Mouse (Mus musculus) heart, embryonic 14.5 days (tissue): ENCODE results near the gene Tex45. TPM values are rescaled to one million over a fixed set of nuclear protein-coding genes. Genes with fewer than 3 reads are reported as not detected.

Experiments used
- ATAC-seq: fragments of 200-750 bp; cut with Nextera tagmentation; 2 replicates; pipeline ENCODE4 v1.8.0; 2017; ENCODE audit warnings: low read depth, moderate TSS enrichment; ENCODE audit not compliant: insufficient number of reproducible peaks, insufficient read depth, low FRiP score
- H3K27ac ChIP-seq, 2 experiments: fragments of 200-500 bp in 1 of 2; fragments of 300-500 bp in 1 of 2; sonication (generic) in 1 of 2; replicated peaks in 1 of 2; 2 replicates each; pipeline ENCODE4 v1.5.1; 2012 to 2014; ENCODE audit warnings: low read depth in 2 of 2, low read length in 2 of 2, control low read depth in 1 of 2, mild to moderate bottlenecking in 1 of 2, mixed read lengths in 1 of 2; ENCODE audit not compliant: control insufficient read depth in 1 of 2, insufficient read depth in 1 of 2
- H3K27me3 ChIP-seq: fragments of 300-500 bp; sonication (generic); 2 replicates; pipeline ENCODE4 v1.6.1; 2014; ENCODE audit warnings: mild to moderate bottlenecking, low read length, control low read depth; ENCODE audit not compliant: control insufficient read depth, insufficient read depth
- H3K36me3 ChIP-seq: fragments of 300-500 bp; sonication (generic); 2 replicates; pipeline ENCODE4 v1.6.1; 2014; ENCODE audit warnings: mild to moderate bottlenecking, control low read depth, low read length, mixed read lengths; ENCODE audit not compliant: control insufficient read depth, insufficient read depth
- H3K4me1 ChIP-seq, 2 experiments: fragments of 200-500 bp in 1 of 2; fragments of 300-500 bp in 1 of 2; sonication (generic) in 1 of 2; 2 replicates each; pipeline ENCODE4 v1.6.1; 2012 to 2014; ENCODE audit warnings: low read length in 2 of 2, control low read depth in 1 of 2, mixed read lengths in 1 of 2; ENCODE audit not compliant: control insufficient read depth in 2 of 2, insufficient read depth in 2 of 2
- H3K4me2 ChIP-seq: fragments of 300-500 bp; sonication (generic); 2 replicates; pipeline ENCODE4 v1.6.1; 2014; ENCODE audit warnings: mild to moderate bottlenecking, low read length
- H3K4me3 ChIP-seq, 2 experiments: fragments of 200-500 bp in 1 of 2; fragments of 300-500 bp in 1 of 2; sonication (generic) in 1 of 2; 2 replicates each; pipeline ENCODE4 v1.5.1; 2012 to 2014; ENCODE audit warnings: low read length in 2 of 2, mild to moderate bottlenecking in 2 of 2, control low read depth in 1 of 2, low read depth in 1 of 2, moderate library complexity in 1 of 2; ENCODE audit not compliant: control insufficient read depth in 1 of 2, insufficient read depth in 1 of 2
- H3K9ac ChIP-seq: fragments of 300-500 bp; sonication (generic); 2 replicates; pipeline ENCODE4 v1.6.1; 2014; ENCODE audit warnings: mild to moderate bottlenecking, low read length
- H3K9me3 ChIP-seq: fragments of 300-500 bp; sonication (generic); 2 replicates; pipeline ENCODE4 v1.6.1; 2016; ENCODE audit warnings: low read length, control low read depth; ENCODE audit not compliant: control insufficient read depth
- WGBS: fragments of 180-500 bp; shearing (Covaris S2); extraction: QIAGEN DNeasy Blood & Tissue Kit; methylation state at CpG from one replicate; pipeline ENCODE4 v1.1.7; 2014; 5-methylcytosine and 5-hydroxymethylcytosine counted together
- polyA plus RNA-seq: library from polyadenylated mRNA; unstranded; fragments of >200 nt; fragmentation: Nextera tagmentation; extraction: Ambion mirVana; gene quantifications from 2 replicates; pipeline ENCODE4 v1.2.1, GENCODE M21; 2014

Tex45 gene
- polyA plus RNA-seq, 1 experiment from 2014 or later = not detected

- WGBS = 70% methylated on average over 12 of the region's 12 CpGs
- no peak for ATAC-seq
- Histone ChIP-seq H3K27me3 (no peaks in the 10 kb centered on the region), H3K4me2 (no peak overlapping the region), H3K9ac (no peak overlapping the region), H3K36me3 (peaks cover 80% of the 10 kb centered on the region), H3K27ac (no peak overlapping the region), H3K4me1 (no peaks in the 10 kb centered on the region), H3K4me3 (no peak overlapping the region), H3K9me3 (no peaks in the 10 kb centered on the region)
Observed at GRCm38 (mm10) chr8:3439510-3439909, 31.2 kb upstream of the Tex45 start.

- no peak overlapping the region for H3K27ac ChIP-seq
- H3K4me3 ChIP-seq = no peak overlapping the region
- H3K9ac ChIP-seq = no peak overlapping the region
- no peak for ATAC-seq
- 79% methylated on average over 2 of the region's 2 CpGs for WGBS
- H3K4me2 ChIP-seq = no peak overlapping the region
- no peaks in the 10 kb centered on the region for H3K9me3 ChIP-seq
- no peaks in the 10 kb centered on the region for H3K27me3 ChIP-seq
- peaks cover 84% of the 10 kb centered on the region for H3K36me3 ChIP-seq
- H3K4me1 ChIP-seq = no peaks in the 10 kb centered on the region
Observed at GRCm38 (mm10) chr8:3449226-3449625, 21.4 kb upstream of the Tex45 start.

- Histone ChIP-seq H3K27me3 (no peaks in the 10 kb centered on the region), H3K4me1 (no peaks in the 10 kb centered on the region), H3K9me3 (no peaks in the 10 kb centered on the region), H3K4me3 (no peak overlapping the region), H3K36me3 (peaks cover 90% of the 10 kb centered on the region), H3K9ac (no peak overlapping the region), H3K4me2 (no peak overlapping the region), H3K27ac (no peak overlapping the region)
- WGBS = 36% methylated on average over 5 of the region's 5 CpGs
- ATAC-seq = no peak; the same call in 1 of the 2 replicates
Observed at GRCm38 (mm10) chr8:3450670-3451069, 20.0 kb upstream of the Tex45 start.

GRCm38 (mm10) chr8:3451992-3452391 is 18.7 kb upstream of the Tex45 start:
- Histone ChIP-seq H3K27me3 (no peaks in the 10 kb centered on the region), H3K9ac (no peak overlapping the region), H3K36me3 (peaks cover 96% of the 10 kb centered on the region), H3K4me2 (no peak overlapping the region), H3K4me3 (no peak overlapping the region), H3K9me3 (no peaks in the 10 kb centered on the region), H3K27ac (no peak overlapping the region), H3K4me1 (no peaks in the 10 kb centered on the region)
- 95% methylated on average over 25 of the region's 25 CpGs for WGBS
- no peak for ATAC-seq

GRCm38 (mm10) chr8:3463248-3463647 is 7.4 kb upstream of the Tex45 start:
- Histone ChIP-seq H3K4me2 (no peak overlapping the region), H3K36me3 (peaks cover 15% of the 10 kb centered on the region; the same call in 1 of the 2 replicates), H3K27ac (no peak overlapping the region), H3K27me3 (no peaks in the 10 kb centered on the region), H3K9me3 (no peaks in the 10 kb centered on the region), H3K9ac (no peak overlapping the region), H3K4me3 (no peak overlapping the region), H3K4me1 (no peaks in the 10 kb centered on the region; a peak in 1 of 4 replicates)
- no peak for ATAC-seq
- 87% methylated on average over 2 of the region's 2 CpGs for WGBS

GRCm38 (mm10) chr8:3464309-3464708 is 6.4 kb upstream of the Tex45 start:
- no peaks in the 10 kb centered on the region; a peak in 1 of 4 replicates for H3K4me1 ChIP-seq
- no peak overlapping the region for H3K9ac ChIP-seq
- peaks cover 5% of the 10 kb centered on the region; the same call in 1 of the 2 replicates for H3K36me3 ChIP-seq
- ATAC-seq = no peak
- no peak overlapping the region for H3K4me3 ChIP-seq
- H3K27me3 ChIP-seq = no peaks in the 10 kb centered on the region
- H3K9me3 ChIP-seq = no peaks in the 10 kb centered on the region
- 58% methylated on average over 5 of the region's 5 CpGs for whole genome bisulfite sequencing
- no peak overlapping the region for H3K27ac ChIP-seq
- no peak overlapping the region for H3K4me2 ChIP-seq

GRCm38 (mm10) chr8:3467006-3467885 is 3.4 kb upstream of the Tex45 start, which contains the start of gene Pex11g:
Gene Pex11g, minus strand, starts transcription at chr8:3467680.
- Histone ChIP-seq H3K9me3 (no peaks in the 10 kb centered on the region), H3K9ac (peak within 1 kb of the TSS; percentile 79), H3K27ac (peak within 1 kb of the TSS; percentile 78 to 83), H3K4me3 (peak within 1 kb of the TSS; percentile 55 to 58), H3K4me2 (peak within 1 kb of the TSS; percentile 80), H3K27me3 (no peaks in the 10 kb centered on the region), H3K4me1 (no peaks in the 10 kb centered on the region; a peak in 1 of 4 replicates), H3K36me3 (no peaks in the 10 kb centered on the region)
- peak; percentile 94 for ATAC-seq
- 7% methylated on average over 32 of the region's 32 CpGs for WGBS
